Mouse (Mus musculus): ENCODE data around the gene E130309D02Rik. TPM values are rescaled to one million over a fixed set of nuclear protein-coding genes. Genes with fewer than 3 reads are reported as not detected.

Gene E130309D02Rik
- polyA plus RNA-seq, 1 experiment from 2014 or later = 24.0 TPM

DNA sequence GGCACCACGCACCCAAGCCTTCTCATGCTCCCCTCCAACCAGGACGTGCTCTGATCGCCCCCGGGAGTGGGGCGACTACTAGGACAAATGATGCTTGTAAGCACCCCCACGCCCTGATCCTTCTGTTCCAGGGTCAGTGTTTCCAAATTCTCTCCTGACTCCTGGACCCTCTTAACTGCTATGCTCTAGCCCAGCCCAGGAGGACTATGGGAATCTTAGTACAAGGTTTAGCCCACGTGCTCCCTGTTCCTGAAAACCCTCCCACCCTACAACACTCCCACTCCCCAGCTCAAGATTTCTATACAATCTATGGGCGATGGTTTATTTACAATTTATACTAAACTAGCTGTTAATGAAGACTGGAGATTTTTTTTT is 341 bp upstream of the E130309D02Rik start:
- Histone ChIP-seq H3K4me2 (ENCODE audit: low read depth, low read length) (peak overlapping the region; percentile 63), H3K9ac (ENCODE audit: low read length) (peak overlapping the region; percentile 87), H3K27me3 (ENCODE audit: control insufficient read depth, insufficient read depth, low read length) (no peaks in the 10 kb centered on the region), H3K4me3 (ENCODE audit: low read length) (peak overlapping the region; percentile 73), H3K4me1 (ENCODE audit: control insufficient read depth, insufficient read depth, low read length) (peaks cover 16% of the 10 kb centered on the region), H3K9me3 (replicated peaks; ENCODE audit: control insufficient read depth, low read length) (no peaks in the 10 kb centered on the region), H3K36me3 (ENCODE audit: control insufficient read depth, insufficient read depth) (peaks cover 38% of the 10 kb centered on the region), H3K27ac (ENCODE audit: low read length) (no peak overlapping the region)
- 0 out of 2 replicates have a peak, but pooled peaks have one; percentile 5 for ATAC-seq (replicated peaks; ENCODE audit: extremely low read depth, insufficient read depth, low FRiP score)
- 15% methylated on average over 8 of the region's 8 CpGs for WGBS

DNA sequence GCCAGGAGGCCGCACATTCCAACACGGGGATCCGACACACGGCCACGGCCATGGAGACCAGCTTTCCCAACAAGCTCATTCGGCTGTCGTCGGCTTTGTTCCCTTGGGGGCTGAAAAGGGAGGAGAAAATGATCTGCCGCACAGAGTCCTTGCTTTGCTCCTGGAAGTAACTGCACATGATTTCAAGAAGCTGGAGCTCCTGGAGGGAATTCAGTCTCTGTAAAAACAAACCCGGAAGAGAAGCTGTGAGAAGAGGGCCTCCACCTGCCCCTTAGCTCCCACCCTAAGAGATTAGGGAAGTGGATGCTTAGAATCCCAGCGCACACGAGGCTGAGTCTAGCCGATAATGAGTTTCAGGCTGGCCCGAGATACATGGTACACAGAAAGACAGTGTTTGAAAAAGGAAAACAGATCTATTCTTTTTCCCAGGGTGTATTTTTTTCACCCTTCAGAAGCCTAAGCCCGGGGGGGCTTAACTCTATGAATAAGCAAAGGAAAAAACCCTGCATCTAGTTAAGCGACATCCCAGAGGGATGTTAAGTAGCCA is 904 bp downstream of the E130309D02Rik start:
- under 1% methylated on average over 16 of the region's 16 CpGs for WGBS
- Histone ChIP-seq H3K27me3 (ENCODE audit: control insufficient read depth, insufficient read depth, low read length) (no peaks in the 10 kb centered on the region), H3K4me1 (ENCODE audit: control insufficient read depth, insufficient read depth, low read length) (peaks cover 16% of the 10 kb centered on the region), H3K9ac (ENCODE audit: low read length) (peak overlapping the region; percentile 87), H3K4me2 (ENCODE audit: low read depth, low read length) (peak overlapping the region; percentile 78), H3K9me3 (replicated peaks; ENCODE audit: control insufficient read depth, low read length) (no peaks in the 10 kb centered on the region), H3K4me3 (ENCODE audit: low read length) (peak overlapping the region; percentile 73), H3K27ac (ENCODE audit: low read length) (peak overlapping the region; percentile 88; the same call in 1 of the 2 replicates), H3K36me3 (ENCODE audit: control insufficient read depth, insufficient read depth) (peaks cover 40% of the 10 kb centered on the region)
- no peak for ATAC-seq (replicated peaks; ENCODE audit: extremely low read depth, insufficient read depth, low FRiP score)

DNA sequence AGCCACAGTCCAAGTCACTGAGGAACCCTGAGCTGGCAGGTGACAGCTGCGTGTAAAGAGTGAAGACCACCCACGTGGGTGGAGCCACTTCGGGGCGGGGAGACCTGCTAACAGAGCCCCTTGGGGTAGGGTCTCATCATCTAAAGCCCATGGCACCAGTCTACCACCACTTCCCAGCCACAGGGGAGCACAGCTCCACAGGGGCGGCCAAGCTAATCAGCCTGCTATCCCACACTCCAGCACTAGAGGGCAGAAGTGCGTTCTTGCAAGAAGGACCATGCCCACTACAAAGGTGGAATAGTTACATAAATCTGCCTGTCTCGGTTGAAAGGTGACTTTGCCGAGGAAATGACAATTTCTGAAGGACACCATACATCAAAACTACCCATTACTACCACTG is 3.3 kb downstream of the E130309D02Rik start:
- peaks cover 21% of the 10 kb centered on the region for H3K4me1 ChIP-seq (ENCODE audit: control insufficient read depth, insufficient read depth, low read length)
- WGBS = 61% methylated on average over 8 of the region's 8 CpGs
- no peak overlapping the region for H3K9ac ChIP-seq (ENCODE audit: low read length)
- peaks cover 41% of the 10 kb centered on the region for H3K36me3 ChIP-seq (ENCODE audit: control insufficient read depth, insufficient read depth)
- no peak for ATAC-seq (replicated peaks; ENCODE audit: extremely low read depth, insufficient read depth, low FRiP score)
- H3K9me3 ChIP-seq (replicated peaks; ENCODE audit: control insufficient read depth, low read length) = no peaks in the 10 kb centered on the region
- no peaks in the 10 kb centered on the region for H3K27me3 ChIP-seq (ENCODE audit: control insufficient read depth, insufficient read depth, low read length)
- no peak overlapping the region for H3K4me2 ChIP-seq (ENCODE audit: low read depth, low read length)
- H3K4me3 ChIP-seq (ENCODE audit: low read length) = no peak overlapping the region
- H3K27ac ChIP-seq (ENCODE audit: low read length) = no peak overlapping the region

DNA sequence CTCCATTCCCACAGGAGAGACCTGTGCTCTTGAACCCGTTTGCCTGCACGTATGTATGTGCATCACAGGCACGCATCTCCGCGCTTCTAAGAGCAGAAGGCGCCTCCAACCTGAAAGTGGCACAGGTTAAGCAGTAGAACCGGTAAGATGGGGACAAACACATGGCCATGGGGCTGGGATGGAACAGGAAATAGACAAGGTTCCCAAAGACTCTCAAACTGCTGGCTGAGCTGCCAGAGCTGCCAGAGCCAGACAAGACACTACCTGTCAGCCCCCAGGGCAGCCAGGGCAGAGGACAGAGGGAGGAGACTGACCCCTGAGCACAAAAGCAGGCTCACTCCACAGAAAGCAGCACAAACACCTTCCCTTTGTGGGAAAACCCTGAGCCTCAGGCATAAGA is 5.2 kb downstream of the E130309D02Rik start:
- 95% methylated on average over 7 of the region's 7 CpGs for WGBS
- no peak for ATAC-seq (replicated peaks; ENCODE audit: extremely low read depth, insufficient read depth, low FRiP score)

DNA sequence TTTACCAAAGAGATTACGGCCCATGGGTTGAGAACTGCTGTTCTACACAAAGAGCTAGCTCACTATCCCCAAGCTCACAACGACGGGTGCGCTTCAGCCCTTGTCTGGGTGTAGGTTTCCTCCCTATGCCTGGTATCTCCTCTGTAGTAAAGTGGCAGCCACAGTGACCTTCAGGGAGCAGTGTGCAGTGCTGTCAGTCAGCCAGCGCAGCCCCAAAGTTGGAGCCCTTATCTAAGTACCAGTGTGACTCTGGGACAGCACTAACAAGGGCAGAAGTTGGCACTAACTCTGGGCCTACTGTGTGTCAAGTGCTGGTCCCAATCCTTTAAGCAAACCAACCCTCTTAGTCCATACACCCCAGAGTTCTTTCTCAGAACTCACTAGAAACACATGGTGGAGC is 6.3 kb downstream of the E130309D02Rik start:
- Histone ChIP-seq H3K27ac (ENCODE audit: low read length) (peak overlapping the region; percentile 73), H3K9ac (ENCODE audit: low read length) (no peak overlapping the region), H3K4me2 (ENCODE audit: low read depth, low read length) (no peak overlapping the region), H3K36me3 (ENCODE audit: control insufficient read depth, insufficient read depth) (peaks cover 51% of the 10 kb centered on the region), H3K4me1 (ENCODE audit: control insufficient read depth, insufficient read depth, low read length) (peaks cover 13% of the 10 kb centered on the region), H3K27me3 (ENCODE audit: control insufficient read depth, insufficient read depth, low read length) (no peaks in the 10 kb centered on the region), H3K9me3 (replicated peaks; ENCODE audit: control insufficient read depth, low read length) (no peaks in the 10 kb centered on the region), H3K4me3 (ENCODE audit: low read length) (no peak overlapping the region)
- WGBS = 62% methylated on average over 5 of the region's 5 CpGs
- ATAC-seq (replicated peaks; ENCODE audit: extremely low read depth, insufficient read depth, low FRiP score) = 0 out of 2 replicates have a peak, but pooled peaks have one; percentile 66

More for the DNA sequence above, 5.2 kb downstream of the E130309D02Rik start:
- H3K4me1 ChIP-seq (ENCODE audit: control insufficient read depth, insufficient read depth, low read length) = peaks cover 18% of the 10 kb centered on the region
- H3K4me3 ChIP-seq (ENCODE audit: low read length) = no peak overlapping the region
- no peaks in the 10 kb centered on the region for H3K27me3 ChIP-seq (ENCODE audit: control insufficient read depth, insufficient read depth, low read length)
- H3K9me3 ChIP-seq (replicated peaks; ENCODE audit: control insufficient read depth, low read length) = no peaks in the 10 kb centered on the region
- H3K9ac ChIP-seq (ENCODE audit: low read length) = no peak overlapping the region
- H3K27ac ChIP-seq (ENCODE audit: low read length) = no peak overlapping the region
- H3K36me3 ChIP-seq (ENCODE audit: control insufficient read depth, insufficient read depth) = peaks cover 51% of the 10 kb centered on the region
- no peak overlapping the region for H3K4me2 ChIP-seq (ENCODE audit: low read depth, low read length)

DNA sequence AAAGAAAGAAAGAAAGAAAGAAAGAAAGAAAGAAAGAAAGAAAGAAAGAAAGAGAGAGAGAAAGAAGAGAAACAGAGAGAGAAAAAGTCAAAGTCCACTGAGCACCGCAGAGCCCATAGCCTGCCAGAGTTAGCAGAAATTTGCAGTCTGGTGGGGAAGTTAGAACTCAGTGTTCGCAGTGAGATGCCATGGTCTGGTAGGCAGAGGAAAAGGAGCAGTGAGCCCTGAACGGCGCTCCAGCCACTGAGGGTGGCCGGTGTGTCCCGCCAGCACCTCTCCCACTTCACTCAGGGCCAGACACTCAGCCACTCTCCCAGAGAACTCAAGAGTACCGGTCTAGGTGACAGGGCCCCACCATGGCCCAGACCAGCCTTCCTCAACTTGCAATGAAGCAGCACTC is 10.9 kb downstream of the E130309D02Rik start:
- H3K9me3 ChIP-seq (replicated peaks; ENCODE audit: control insufficient read depth, low read length) = no peaks in the 10 kb centered on the region
- H3K4me1 ChIP-seq (ENCODE audit: control insufficient read depth, insufficient read depth, low read length) = peaks cover 4% of the 10 kb centered on the region; the same call in 1 of the 2 replicates
- no peak overlapping the region for H3K27ac ChIP-seq (ENCODE audit: low read length)
- peaks cover 45% of the 10 kb centered on the region for H3K36me3 ChIP-seq (ENCODE audit: control insufficient read depth, insufficient read depth)
- no peak overlapping the region for H3K4me2 ChIP-seq (ENCODE audit: low read depth, low read length)
- 80% methylated on average over 7 of the region's 7 CpGs for WGBS
- no peak overlapping the region for H3K9ac ChIP-seq (ENCODE audit: low read length)
- ATAC-seq (replicated peaks; ENCODE audit: extremely low read depth, insufficient read depth, low FRiP score) = no peak
- H3K4me3 ChIP-seq (ENCODE audit: low read length) = no peak overlapping the region
- no peaks in the 10 kb centered on the region for H3K27me3 ChIP-seq (ENCODE audit: control insufficient read depth, insufficient read depth, low read length)

DNA sequence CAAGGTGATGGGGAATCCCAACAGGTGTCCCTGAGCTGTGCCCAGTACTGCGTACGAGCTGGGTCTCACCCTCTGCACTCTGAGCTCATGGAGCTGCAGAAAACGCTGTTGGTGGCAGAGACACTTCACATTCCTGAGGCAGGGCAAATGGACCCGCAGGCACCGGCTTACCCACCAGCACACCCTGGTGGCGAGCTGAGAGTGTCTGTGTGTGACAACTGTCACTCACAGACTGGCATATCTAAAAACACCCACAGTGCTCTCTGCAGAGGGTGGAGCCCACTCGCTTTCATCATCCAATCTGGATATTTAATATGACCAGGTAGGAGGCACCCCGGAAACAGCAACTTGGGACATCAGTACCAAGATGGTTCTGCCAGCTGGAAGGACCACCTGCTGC is 13.9 kb downstream of the E130309D02Rik start:
- WGBS = 55% methylated on average over 8 of the region's 8 CpGs
- ATAC-seq (replicated peaks; ENCODE audit: extremely low read depth, insufficient read depth, low FRiP score) = no peak
- Histone ChIP-seq H3K9me3 (replicated peaks; ENCODE audit: control insufficient read depth, low read length) (0 out of 2 replicates have a peak, but pooled peaks cover 3% of the 10 kb centered on the region), H3K27me3 (ENCODE audit: control insufficient read depth, insufficient read depth, low read length) (no peaks in the 10 kb centered on the region), H3K27ac (ENCODE audit: low read length) (no peak overlapping the region), H3K36me3 (ENCODE audit: control insufficient read depth, insufficient read depth) (peaks cover 25% of the 10 kb centered on the region), H3K4me1 (ENCODE audit: control insufficient read depth, insufficient read depth, low read length) (peaks cover 3% of the 10 kb centered on the region; the same call in 1 of the 2 replicates), H3K4me3 (ENCODE audit: low read length) (no peak overlapping the region), H3K9ac (ENCODE audit: low read length) (no peak overlapping the region), H3K4me2 (ENCODE audit: low read depth, low read length) (no peak overlapping the region)

DNA sequence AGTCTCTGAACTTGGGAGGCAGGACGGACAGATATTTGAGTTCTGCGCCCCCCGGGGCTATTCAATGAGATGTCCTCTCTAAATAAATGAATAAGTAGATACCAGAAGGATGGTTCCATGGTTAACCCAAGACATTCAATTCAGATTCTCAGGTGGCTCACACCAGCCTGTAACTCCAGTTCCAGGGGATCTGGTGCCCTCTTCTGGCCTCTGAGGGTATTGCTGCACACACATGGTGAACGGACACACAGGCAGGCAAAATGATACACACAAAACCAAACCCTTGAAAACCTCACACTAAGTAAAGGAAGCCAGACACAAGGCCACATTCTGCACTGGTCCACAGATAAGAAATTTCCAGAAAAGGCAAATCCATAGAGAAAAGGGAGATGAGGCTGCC is 15.5 kb downstream of the E130309D02Rik start:
- Histone ChIP-seq H3K36me3 (ENCODE audit: control insufficient read depth, insufficient read depth) (peaks cover 17% of the 10 kb centered on the region), H3K9ac (ENCODE audit: low read length) (no peak overlapping the region), H3K9me3 (replicated peaks; ENCODE audit: control insufficient read depth, low read length) (0 out of 2 replicates have a peak, but pooled peaks cover 5% of the 10 kb centered on the region), H3K27ac (ENCODE audit: low read length) (no peak overlapping the region), H3K27me3 (ENCODE audit: control insufficient read depth, insufficient read depth, low read length) (0 out of 2 replicates have a peak, but pooled peaks cover under 1% of the 10 kb centered on the region), H3K4me2 (ENCODE audit: low read depth, low read length) (no peak overlapping the region), H3K4me1 (ENCODE audit: control insufficient read depth, insufficient read depth, low read length) (peaks cover 3% of the 10 kb centered on the region; the same call in 1 of the 2 replicates), H3K4me3 (ENCODE audit: low read length) (no peak overlapping the region)
- ATAC-seq (replicated peaks; ENCODE audit: extremely low read depth, insufficient read depth, low FRiP score) = no peak
- 94% methylated on average over 4 of the region's 4 CpGs for WGBS

DNA sequence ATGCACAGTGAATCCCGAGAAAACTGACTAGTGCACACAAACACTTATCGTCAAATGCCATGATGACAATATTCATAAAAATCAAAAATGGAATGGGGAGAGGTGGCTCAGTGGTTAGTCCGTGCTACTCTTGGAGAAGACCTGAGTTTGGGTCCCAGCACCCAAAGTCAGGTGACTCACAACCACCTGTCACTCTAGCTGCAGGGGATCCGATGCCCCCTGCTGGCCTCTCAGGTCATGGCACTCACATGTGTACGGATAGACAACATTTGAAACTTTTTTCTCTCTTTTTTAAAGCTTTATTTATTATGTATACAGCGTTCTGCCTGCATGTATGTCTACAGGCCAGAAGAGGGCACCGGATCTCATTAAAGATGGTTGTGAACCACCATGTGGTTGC is 16.8 kb downstream of the E130309D02Rik start:
- H3K9me3 ChIP-seq (replicated peaks; ENCODE audit: control insufficient read depth, low read length) = 0 out of 2 replicates have a peak, but pooled peaks cover 5% of the 10 kb centered on the region
- H3K9ac ChIP-seq (ENCODE audit: low read length) = no peak overlapping the region
- peaks cover 9% of the 10 kb centered on the region for H3K4me1 ChIP-seq (ENCODE audit: control insufficient read depth, insufficient read depth, low read length)
- ATAC-seq (replicated peaks; ENCODE audit: extremely low read depth, insufficient read depth, low FRiP score) = no peak
- 87% methylated on average over 7 of the region's 7 CpGs for WGBS
- peaks cover 17% of the 10 kb centered on the region for H3K36me3 ChIP-seq (ENCODE audit: control insufficient read depth, insufficient read depth)
- peaks cover 13% of the 10 kb centered on the region for H3K27me3 ChIP-seq (ENCODE audit: control insufficient read depth, insufficient read depth, low read length)
- H3K27ac ChIP-seq (ENCODE audit: low read length) = no peak overlapping the region
- H3K4me2 ChIP-seq (ENCODE audit: low read depth, low read length) = no peak overlapping the region
- H3K4me3 ChIP-seq (ENCODE audit: low read length) = no peak overlapping the region

Measured in heart, embryonic 16.5 days (tissue).